8 mouse cellular contexts compared by ENCODE assay signal in the genomic region with DNA sequence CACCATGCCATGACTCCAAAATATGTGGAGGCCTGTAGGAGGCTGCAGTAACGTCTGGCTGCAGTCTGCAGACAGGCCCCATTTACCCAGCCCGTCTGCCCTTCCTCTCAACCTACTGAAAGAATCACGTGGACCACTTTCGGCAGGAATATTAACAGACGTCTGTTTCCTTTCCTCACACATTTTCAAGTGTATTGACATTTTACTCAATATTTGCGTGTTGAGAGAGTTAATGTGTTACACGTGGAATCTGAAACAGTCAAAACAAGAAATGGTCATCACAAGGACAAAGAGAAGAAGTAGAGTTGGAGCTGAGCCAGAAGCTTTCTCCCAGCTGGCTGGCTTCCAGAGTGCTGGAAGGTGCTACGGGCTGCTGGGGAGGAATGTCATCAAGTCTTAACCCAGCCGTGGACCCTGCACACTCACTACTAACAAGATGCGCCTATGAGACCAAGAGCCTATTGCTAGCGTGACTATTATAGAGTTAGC. TPM values are rescaled to one million over a fixed set of nuclear protein-coding genes. Genes with fewer than 3 reads are reported as not detected.
A peak's percentile ranks its signal among the peaks of the same experiment; 100 is the strongest.
DNase-seq lines count a peak whose midpoint lies in the region; ATAC-seq and TF ChIP-seq lines count a peak whose summit lies in the region.

No protein-coding gene starts in this region.

- H3K4me1 ChIP-seq in kidney, adult 2 months (ENCODE audit: control insufficient read depth, insufficient read depth, low read length): peaks cover 3% of the 10 kb centered on the region; the same call in 1 of the 2 replicates

- H3K27me3 ChIP-seq in kidney, adult 2 months (replicated peaks; ENCODE audit: control insufficient read depth, insufficient read depth, low read length): no peaks in the 10 kb centered on the region

- no peak for ATAC-seq in CD4-positive, CD25-positive, alpha-beta regulatory T cell, adult 4 months

- WGBS in kidney, adult 2 months: 15% methylated on average over 11 of the region's 11 CpGs

- no peaks in the 10 kb centered on the region for H3K36me3 ChIP-seq in kidney, adult 2 months (ENCODE audit: control insufficient read depth, insufficient read depth, low read length)

- DNase-seq in layer of hippocampus, adult 2 months (ENCODE audit: low spot score in 2 of 2): no peak
- DNase-seq in layer of hippocampus, adult 11-12 months (ENCODE audit: low spot score): no peak
- DNase-seq in cerebellum, postnatal 14 days: peak; percentile 69 to 73
- peak; percentile 84 for DNase-seq in kidney, adult 2 months
- DNase-seq in lung, postnatal 4 days: peak; percentile 78 to 83
- DNase-seq in spleen, postnatal 14 days (ENCODE audit: low spot score in 2 of 2): no peak
- no peak for DNase-seq in right cerebral cortex, postnatal 4 days

- no peak overlapping the region for H3K4me3 ChIP-seq in layer of hippocampus, adult 2 months
- H3K4me3 ChIP-seq in kidney, adult 2 months (ENCODE audit: insufficient read depth, low read depth, low read length): no peak overlapping the region

- H3K27ac ChIP-seq in layer of hippocampus, adult 2 months: 0 out of 2 replicates have a peak overlapping the region, but pooled peaks have one; percentile 3
- no peak overlapping the region for H3K27ac ChIP-seq in kidney, adult 2 months (ENCODE audit: insufficient read depth, low read depth, low read length)

- TF ChIP-seq CTCF in layer of hippocampus, adult 2 months (conservative IDR thresholded peaks at IDR 0.05): no peak
- TF ChIP-seq CTCF in kidney, adult 2 months (conservative IDR thresholded peaks at IDR 0.05; ENCODE audit: insufficient read depth, insufficient read length, low read depth, low read length): no peak

- TF ChIP-seq POLR2A in kidney, adult 2 months (IDR thresholded peaks at IDR 0.05; ENCODE audit: low read depth, low read length): no peak

RNA-seq across cellular contexts. Expression of gene Wdr19, which starts 22.4 kb away (rescaled TPM):
- total RNA-seq in layer of hippocampus, adult 2 months (2021): 10 to 100 TPM; 22.9 to 23.7 TPM
- polyA plus RNA-seq in kidney, adult 2 months (2012; rRNA removed): 5.7 and 6.4 TPM in 2 replicates
- 1 to 10 TPM; 2.7 to 4.9 TPM for polyA plus RNA-seq in CD4-positive, CD25-positive, alpha-beta regulatory T cell, adult 4 months (2017; shearing (Covaris generic))

Comparison
In these comparisons a context has a peak if more than half of its experiments do, and no peak if none do; other contexts are left out.
1. DNase-seq: peak in cerebellum, postnatal 14 days (2 of 2), kidney, adult 2 months (single experiment) and lung, postnatal 4 days (2 of 2); none in layer of hippocampus, adult 2 months (0 of 2), layer of hippocampus, adult 11-12 months (single experiment), spleen, postnatal 14 days (0 of 2) and right cerebral cortex, postnatal 4 days (single experiment).